Mouse (Mus musculus): ENCODE results near the gene Rbms3. TPM values are rescaled to one million over a fixed set of nuclear protein-coding genes. Genes with fewer than 3 reads are reported as not detected.

Gene Rbms3
- total RNA-seq, 1 experiment: 2.2 TPM

DNA sequence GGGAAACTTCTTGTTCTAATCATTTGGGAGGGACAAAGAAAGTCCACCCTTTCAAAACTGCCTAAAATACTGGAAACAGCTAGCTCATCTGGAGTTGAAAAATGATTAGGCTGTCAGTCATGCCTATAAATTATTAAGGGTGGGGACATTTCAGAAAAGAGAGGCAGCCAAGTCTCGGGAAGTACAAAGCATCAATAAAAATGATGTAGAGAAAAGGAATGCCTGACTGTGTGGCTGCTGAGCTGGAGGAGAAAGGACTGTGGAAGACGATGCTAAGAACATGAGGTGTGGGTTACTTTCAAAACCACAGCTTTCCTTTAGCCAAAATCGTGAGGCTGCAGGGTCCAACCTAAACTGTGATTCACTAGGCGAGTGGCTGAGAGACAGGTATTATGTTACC lies 1037.2 kb downstream of the Rbms3 start:
- in situ Hi-C loops (cut with MboI; ENCODE audit: low sequenced_read_pairs in 2 of 2, unreplicated experiment in 2 of 2): no loop called here
- no peaks in the 10 kb centered on the region for H3K4me1 ChIP-seq (ENCODE audit: control insufficient read depth in 2 of 2, insufficient read depth in 2 of 2, low read length in 2 of 2, poor library complexity in 1 of 2)
- no peak overlapping the region for H3K9ac ChIP-seq (ENCODE audit: insufficient read depth, low read depth, low read length, poor library complexity, severe bottlenecking)
- H3K9me3 ChIP-seq (ENCODE audit: control insufficient read depth, insufficient read depth, low read depth, low read length): no peaks in the 10 kb centered on the region
- no peaks in the 10 kb centered on the region for H3K36me3 ChIP-seq (ENCODE audit: control insufficient read depth, insufficient read depth, low read length, poor library complexity, severe bottlenecking)
- TF ChIP-seq HCFC1 (IDR thresholded peaks at IDR 0.05; ENCODE audit: borderline replicate concordance, insufficient read depth, low read length) (no peak), MAFK (IDR thresholded peaks at IDR 0.05; ENCODE audit: insufficient read depth, low read depth, low read length) (no peak), ZC3H11A (IDR thresholded peaks at IDR 0.05; ENCODE audit: borderline replicate concordance, low read depth, low read length) (no peak), CHD2 (IDR thresholded peaks at IDR 0.05; ENCODE audit: low read depth, low read length) (no peak), ZNF384 (IDR thresholded peaks at IDR 0.05; ENCODE audit: low read depth, low read length) (no peak)
- no peak overlapping the region for H3K4me3 ChIP-seq (ENCODE audit: insufficient read depth in 1 of 2, low read depth in 1 of 2, low read length in 2 of 2, poor library complexity in 1 of 2, severe bottlenecking in 1 of 2)
- H3K27ac ChIP-seq (ENCODE audit: insufficient read depth, low read depth, low read length, poor library complexity, severe bottlenecking): no peak overlapping the region
- DNase-seq (ENCODE audit: low read depth, low spot score): no peak

DNA sequence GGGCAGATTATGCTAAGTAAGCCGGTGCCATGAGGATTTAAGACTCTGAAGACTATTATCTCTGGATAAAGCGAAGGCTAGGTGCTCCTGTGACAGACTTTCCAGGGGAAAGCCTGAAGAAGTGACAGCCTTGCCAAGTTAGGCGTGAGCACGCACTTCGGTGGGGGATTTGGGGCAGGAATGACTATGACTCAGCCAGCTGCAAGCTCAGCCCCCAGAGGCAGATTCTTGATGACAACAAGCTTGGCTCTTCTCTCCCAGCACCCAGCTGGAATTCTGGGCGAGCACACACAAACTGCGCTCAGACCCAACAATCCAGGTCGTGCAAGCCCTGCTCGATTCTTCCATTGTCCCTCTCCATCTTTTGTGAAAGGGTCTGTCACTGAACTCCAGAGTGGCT lies 1038.6 kb downstream of the Rbms3 start:
- DNase-seq (ENCODE audit: low read depth, low spot score): no peak
- no peaks in the 10 kb centered on the region for H3K9me3 ChIP-seq (ENCODE audit: control insufficient read depth, insufficient read depth, low read depth, low read length)
- no peaks in the 10 kb centered on the region for H3K36me3 ChIP-seq (ENCODE audit: control insufficient read depth, insufficient read depth, low read length, poor library complexity, severe bottlenecking)
- no peak overlapping the region for H3K9ac ChIP-seq (ENCODE audit: insufficient read depth, low read depth, low read length, poor library complexity, severe bottlenecking)
- no peak overlapping the region for H3K27ac ChIP-seq (ENCODE audit: insufficient read depth, low read depth, low read length, poor library complexity, severe bottlenecking)
- no peaks in the 10 kb centered on the region for H3K4me1 ChIP-seq (ENCODE audit: control insufficient read depth in 2 of 2, insufficient read depth in 2 of 2, low read length in 2 of 2, poor library complexity in 1 of 2)
- no peak for TF ChIP-seq HCFC1 (IDR thresholded peaks at IDR 0.05; ENCODE audit: borderline replicate concordance, insufficient read depth, low read length)
- no peak for TF ChIP-seq ZNF384 (IDR thresholded peaks at IDR 0.05; ENCODE audit: low read depth, low read length)
- no peak for TF ChIP-seq CHD2 (IDR thresholded peaks at IDR 0.05; ENCODE audit: low read depth, low read length)
- TF ChIP-seq ZC3H11A (IDR thresholded peaks at IDR 0.05; ENCODE audit: borderline replicate concordance, low read depth, low read length): no peak
- TF ChIP-seq MAFK (IDR thresholded peaks at IDR 0.05; ENCODE audit: insufficient read depth, low read depth, low read length): no peak
- H3K4me3 ChIP-seq (ENCODE audit: insufficient read depth in 1 of 2, low read depth in 1 of 2, low read length in 2 of 2, poor library complexity in 1 of 2, severe bottlenecking in 1 of 2): no peak overlapping the region
- in situ Hi-C loops (cut with MboI; ENCODE audit: low sequenced_read_pairs in 2 of 2, unreplicated experiment in 2 of 2): no loop called here

DNA sequence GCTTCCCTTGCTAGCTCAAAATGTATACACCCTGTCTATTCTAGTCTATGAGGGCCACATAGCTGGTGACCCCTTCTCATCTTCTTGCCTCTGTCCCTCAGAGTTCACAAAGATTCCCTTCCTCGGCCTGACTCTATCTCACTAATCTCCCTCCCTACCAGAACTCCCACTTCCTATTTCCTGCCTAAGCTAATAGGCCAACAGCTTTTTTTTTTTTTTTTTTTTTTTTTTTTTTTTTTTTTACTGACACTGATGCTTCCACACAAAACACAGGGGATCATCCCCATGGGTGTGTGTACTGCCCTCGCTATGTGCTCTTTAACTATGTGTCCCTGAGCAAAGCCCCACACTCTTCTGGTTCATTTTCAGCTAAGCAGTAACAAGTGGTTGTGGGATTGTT lies 1060.0 kb downstream of the Rbms3 start:
- TF ChIP-seq ZNF384 (IDR thresholded peaks at IDR 0.05; ENCODE audit: low read depth, low read length) (peak; percentile 50; the same call in 1 of the 2 replicates), ZC3H11A (IDR thresholded peaks at IDR 0.05; ENCODE audit: borderline replicate concordance, low read depth, low read length) (no peak)
- H3K36me3 ChIP-seq (ENCODE audit: control insufficient read depth, insufficient read depth, low read length, poor library complexity, severe bottlenecking): no peaks in the 10 kb centered on the region
- no peak for DNase-seq (ENCODE audit: low read depth, low spot score)
- no peaks in the 10 kb centered on the region for H3K9me3 ChIP-seq (ENCODE audit: control insufficient read depth, insufficient read depth, low read depth, low read length)
- no peak overlapping the region for H3K4me3 ChIP-seq (ENCODE audit: insufficient read depth in 1 of 2, low read depth in 1 of 2, low read length in 2 of 2, poor library complexity in 1 of 2, severe bottlenecking in 1 of 2)
- H3K9ac ChIP-seq (ENCODE audit: insufficient read depth, low read depth, low read length, poor library complexity, severe bottlenecking): no peak overlapping the region
- no peak overlapping the region for H3K27ac ChIP-seq (ENCODE audit: insufficient read depth, low read depth, low read length, poor library complexity, severe bottlenecking)
- in situ Hi-C loops (cut with MboI; ENCODE audit: low sequenced_read_pairs in 2 of 2, unreplicated experiment in 2 of 2): no loop called here
- H3K4me1 ChIP-seq (ENCODE audit: control insufficient read depth in 2 of 2, insufficient read depth in 2 of 2, low read length in 2 of 2, poor library complexity in 1 of 2): no peaks in the 10 kb centered on the region; a peak in 1 of 4 replicates

DNA sequence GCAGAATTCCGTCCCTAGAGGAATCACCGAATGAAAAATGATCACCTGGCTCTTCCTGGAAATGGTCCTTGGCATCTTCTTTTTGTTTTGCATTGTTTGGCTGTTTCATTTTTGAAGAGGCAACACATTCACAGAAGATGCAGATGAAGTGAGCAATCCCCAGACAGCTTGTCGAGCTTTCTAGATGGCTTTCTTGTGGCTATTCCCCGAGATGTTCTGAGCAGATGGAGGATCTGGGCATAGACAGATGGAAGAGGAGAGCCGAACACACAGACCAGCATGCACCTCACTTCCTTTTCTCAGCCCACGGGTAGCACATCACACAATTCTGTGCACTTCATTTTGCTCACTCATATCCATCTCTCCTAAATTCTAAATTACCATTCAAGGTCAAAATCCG lies 1063.0 kb downstream of the Rbms3 start:
- in situ Hi-C loops (cut with MboI; ENCODE audit: low sequenced_read_pairs in 2 of 2, unreplicated experiment in 2 of 2): no loop called here
- no peak overlapping the region for H3K9ac ChIP-seq (ENCODE audit: insufficient read depth, low read depth, low read length, poor library complexity, severe bottlenecking)
- H3K4me1 ChIP-seq (ENCODE audit: control insufficient read depth in 2 of 2, insufficient read depth in 2 of 2, low read length in 2 of 2, poor library complexity in 1 of 2): no peaks in the 10 kb centered on the region
- no peaks in the 10 kb centered on the region for H3K36me3 ChIP-seq (ENCODE audit: control insufficient read depth, insufficient read depth, low read length, poor library complexity, severe bottlenecking)
- no peak overlapping the region for H3K4me3 ChIP-seq (ENCODE audit: insufficient read depth in 1 of 2, low read depth in 1 of 2, low read length in 2 of 2, poor library complexity in 1 of 2, severe bottlenecking in 1 of 2)
- TF ChIP-seq HCFC1 (IDR thresholded peaks at IDR 0.05; ENCODE audit: borderline replicate concordance, insufficient read depth, low read length) (no peak), ZC3H11A (IDR thresholded peaks at IDR 0.05; ENCODE audit: borderline replicate concordance, low read depth, low read length) (no peak), ZNF384 (IDR thresholded peaks at IDR 0.05; ENCODE audit: low read depth, low read length) (no peak), CHD2 (IDR thresholded peaks at IDR 0.05; ENCODE audit: low read depth, low read length) (no peak), MAFK (IDR thresholded peaks at IDR 0.05; ENCODE audit: insufficient read depth, low read depth, low read length) (no peak)
- H3K9me3 ChIP-seq (ENCODE audit: control insufficient read depth, insufficient read depth, low read depth, low read length): no peaks in the 10 kb centered on the region
- no peak overlapping the region for H3K27ac ChIP-seq (ENCODE audit: insufficient read depth, low read depth, low read length, poor library complexity, severe bottlenecking)
- DNase-seq (ENCODE audit: low read depth, low spot score): no peak

DNA sequence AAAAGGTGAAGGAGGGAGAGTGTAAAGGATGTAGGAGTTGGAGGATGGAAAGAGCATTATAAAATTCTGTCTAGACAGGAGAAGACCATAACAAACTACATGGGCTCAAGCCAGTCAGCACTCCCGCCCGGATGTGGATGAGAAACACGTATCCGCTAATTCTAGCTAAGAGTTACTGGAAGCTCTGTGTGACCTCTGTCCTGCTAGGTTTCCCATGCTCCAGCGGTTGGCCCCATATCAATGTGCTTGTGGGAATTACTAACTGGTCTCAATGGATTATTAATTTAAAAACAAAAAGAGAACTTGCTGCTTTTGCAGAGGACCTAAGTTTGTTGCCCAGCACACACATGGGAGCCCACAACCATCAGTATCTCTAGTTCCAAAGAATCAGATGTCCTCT lies 1071.9 kb downstream of the Rbms3 start:
- Histone ChIP-seq H3K4me3 (ENCODE audit: insufficient read depth in 1 of 2, low read depth in 1 of 2, low read length in 2 of 2, poor library complexity in 1 of 2, severe bottlenecking in 1 of 2) (no peak overlapping the region), H3K9me3 (ENCODE audit: control insufficient read depth, insufficient read depth, low read depth, low read length) (no peaks in the 10 kb centered on the region), H3K27ac (ENCODE audit: insufficient read depth, low read depth, low read length, poor library complexity, severe bottlenecking) (no peak overlapping the region), H3K36me3 (ENCODE audit: control insufficient read depth, insufficient read depth, low read length, poor library complexity, severe bottlenecking) (no peaks in the 10 kb centered on the region), H3K9ac (ENCODE audit: insufficient read depth, low read depth, low read length, poor library complexity, severe bottlenecking) (no peak overlapping the region), H3K4me1 (ENCODE audit: control insufficient read depth in 2 of 2, insufficient read depth in 2 of 2, low read length in 2 of 2, poor library complexity in 1 of 2) (no peaks in the 10 kb centered on the region)
- in situ Hi-C loops (cut with MboI; ENCODE audit: low sequenced_read_pairs in 2 of 2, unreplicated experiment in 2 of 2): no loop called here
- TF ChIP-seq ZNF384 (IDR thresholded peaks at IDR 0.05; ENCODE audit: low read depth, low read length) (no peak), CHD2 (IDR thresholded peaks at IDR 0.05; ENCODE audit: low read depth, low read length) (no peak), ZC3H11A (IDR thresholded peaks at IDR 0.05; ENCODE audit: borderline replicate concordance, low read depth, low read length) (no peak), MAFK (IDR thresholded peaks at IDR 0.05; ENCODE audit: insufficient read depth, low read depth, low read length) (no peak)
- no peak for DNase-seq (ENCODE audit: low read depth, low spot score)

Measured in ES-E14 (cell line).